Mouse (Mus musculus) T-helper 2 cell (primary cell): ENCODE data around the gene Pln.

Source experiments
- in situ Hi-C: fragments of 300-600 bp; cut with MboI, MseI; formaldehyde crosslinking; loops from one replicate; pipeline ENCODE4 v1.15.1; 2025; ENCODE audit warnings: high pct_unique_total_duplicates

Gene Pln

DNA sequence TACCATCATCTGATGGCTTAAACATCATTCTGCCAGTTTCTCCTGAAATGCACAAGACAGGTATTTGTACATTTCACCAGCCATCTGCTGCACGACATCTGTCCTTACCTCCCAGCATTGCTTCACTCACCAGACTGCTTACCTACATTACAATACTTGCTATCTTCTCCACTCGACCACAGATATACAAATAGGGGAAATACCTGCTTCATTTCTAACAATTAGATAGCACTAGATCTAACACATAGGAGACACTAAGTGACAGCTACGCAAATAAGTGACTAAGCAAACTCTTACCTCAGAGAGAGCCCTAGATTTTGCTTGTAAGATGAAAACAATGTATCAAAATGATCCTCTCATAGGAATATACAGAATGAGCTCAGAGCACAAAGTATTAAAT is 16.2 kb downstream of the Pln start:
- in situ Hi-C loops = no loop called here

DNA sequence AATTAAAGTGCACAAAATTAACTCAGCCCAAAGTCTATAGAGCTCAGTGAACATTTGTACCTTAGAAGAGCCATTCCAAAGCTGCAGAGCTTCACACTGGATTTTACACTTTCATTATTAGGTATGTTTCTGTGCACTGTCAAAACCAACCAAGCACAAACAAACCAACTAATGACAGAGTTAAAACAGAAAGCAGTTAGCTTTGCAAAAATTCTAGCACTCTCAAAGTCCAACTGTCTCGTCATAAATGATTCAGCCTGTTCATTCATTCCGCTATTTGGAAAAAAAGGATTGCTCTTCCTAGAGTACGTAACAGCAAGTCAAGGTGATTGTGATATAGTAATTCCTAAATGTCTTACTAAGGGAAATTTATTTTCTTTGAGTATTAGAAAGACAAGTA is 21.5 kb downstream of the Pln start:
- in situ Hi-C loops = no loop called here

- in situ Hi-C loops = no loop called here
These were observed 26.8 kb downstream of the Pln start for GRCm38 (mm10) chr10:53364311-53364710.

GRCm38 (mm10) chr10:53367265-53367664 is 29.8 kb downstream of the Pln start:
- in situ Hi-C loops = no loop called here

DNA sequence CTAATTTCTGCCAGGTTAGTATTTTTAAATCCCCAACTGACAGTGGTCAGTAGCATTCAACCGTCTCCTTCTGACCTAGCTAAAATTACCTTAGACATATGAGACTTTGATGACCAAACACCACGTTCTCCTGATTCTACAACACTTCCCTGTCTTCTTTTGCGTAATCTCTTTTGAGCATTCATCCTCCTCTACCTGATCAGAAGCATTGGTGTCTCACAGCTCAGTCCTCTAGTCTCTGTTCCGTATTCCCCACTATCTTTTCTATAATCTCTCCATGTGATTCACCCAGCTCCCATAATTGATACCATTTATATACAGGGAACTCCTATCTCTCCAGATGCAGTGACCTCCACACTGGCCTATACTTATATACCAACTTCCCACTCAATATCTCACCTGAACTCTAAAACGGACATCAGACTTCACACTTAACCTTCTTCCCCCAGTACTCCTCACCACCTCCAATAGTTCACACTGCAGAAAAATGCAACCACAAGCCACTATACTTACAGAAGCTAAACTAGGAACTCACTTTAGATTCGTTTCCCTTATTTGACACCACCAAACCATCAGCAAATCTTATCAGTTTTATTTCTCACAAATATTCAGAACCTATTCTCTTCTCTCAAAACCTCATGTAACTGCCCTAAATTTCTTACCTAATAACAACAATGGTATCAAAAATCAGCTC is 36.6 kb downstream of the Pln start:
- in situ Hi-C loops = no loop called here

GRCm38 (mm10) chr10:53377096-53377495 is 39.6 kb downstream of the Pln start:
- in situ Hi-C loops = no loop called here

DNA sequence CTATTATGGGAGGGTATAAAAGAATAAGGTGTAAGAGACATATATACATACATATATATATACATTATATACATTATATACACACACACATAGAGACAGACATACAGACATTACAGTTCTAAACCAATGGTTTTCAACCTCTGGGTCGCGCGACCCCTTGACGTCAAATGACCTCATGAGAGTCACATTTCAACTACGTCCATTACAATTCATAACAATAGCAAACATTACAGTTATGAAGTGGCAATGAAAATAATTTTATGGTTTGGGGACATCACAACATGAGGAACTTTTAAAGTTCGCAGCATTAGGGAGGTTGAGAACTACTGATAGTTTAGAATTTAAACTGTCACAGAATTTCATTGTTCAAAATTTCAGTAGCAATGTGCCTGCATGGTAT is 40.8 kb downstream of the Pln start:
- in situ Hi-C loops = no loop called here

- in situ Hi-C loops = no loop called here
These were observed 41.7 kb downstream of the Pln start for GRCm38 (mm10) chr10:53378981-53379708.

DNA sequence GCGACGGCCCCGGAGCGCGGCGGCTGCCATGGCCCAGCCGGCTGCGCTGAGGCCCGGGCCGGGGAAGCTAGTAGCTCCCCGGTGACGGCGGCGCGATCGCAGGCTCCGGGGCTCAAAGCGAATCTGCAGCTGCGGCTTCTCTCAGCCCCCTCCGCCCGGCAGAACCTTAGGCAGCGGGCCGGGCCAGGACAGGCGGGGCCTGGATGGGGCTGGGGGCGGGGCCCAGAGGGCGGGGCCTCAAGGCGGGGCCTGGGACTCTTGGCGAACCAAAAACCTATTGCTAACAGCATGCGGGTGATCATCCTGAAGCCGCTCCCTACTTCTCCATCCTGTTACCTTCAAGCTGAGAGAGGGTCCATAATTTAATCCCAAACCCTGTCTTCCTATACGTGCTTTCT is 42.2 kb downstream of the Pln start, which contains the start of gene Cep85l:
Cep85l (minus strand) TSS at position 239 of the 398 bp plus-strand sequence.
- in situ Hi-C loops = no loop called here

GRCm38 (mm10) chr10:53382696-53383365 is 45.4 kb downstream of the Pln start:
- in situ Hi-C loops = no loop called here

DNA sequence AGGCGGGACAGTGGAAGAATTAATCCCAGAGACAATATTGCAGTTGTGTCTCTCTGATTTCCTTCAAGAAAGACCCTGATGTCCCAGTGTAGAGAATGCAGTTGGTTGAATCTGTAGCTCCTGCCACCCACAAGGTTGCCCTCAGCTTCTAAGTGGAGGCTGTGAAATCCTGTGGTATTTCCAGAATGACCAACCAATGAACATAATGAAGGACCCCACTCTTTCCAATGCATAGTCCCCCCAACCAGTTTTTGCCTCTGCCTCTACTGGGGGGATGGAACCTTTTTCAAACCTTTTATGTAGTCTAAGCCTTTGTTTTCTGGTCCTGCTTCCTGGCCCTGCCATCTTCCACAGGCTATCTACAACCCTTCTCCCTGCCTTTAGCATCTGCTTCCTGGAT is 47.4 kb downstream of the Pln start:
- in situ Hi-C loops = no loop called here

- in situ Hi-C loops = no loop called here
These were observed 48.0 kb downstream of the Pln start for GRCm38 (mm10) chr10:53385438-53385837.

DNA sequence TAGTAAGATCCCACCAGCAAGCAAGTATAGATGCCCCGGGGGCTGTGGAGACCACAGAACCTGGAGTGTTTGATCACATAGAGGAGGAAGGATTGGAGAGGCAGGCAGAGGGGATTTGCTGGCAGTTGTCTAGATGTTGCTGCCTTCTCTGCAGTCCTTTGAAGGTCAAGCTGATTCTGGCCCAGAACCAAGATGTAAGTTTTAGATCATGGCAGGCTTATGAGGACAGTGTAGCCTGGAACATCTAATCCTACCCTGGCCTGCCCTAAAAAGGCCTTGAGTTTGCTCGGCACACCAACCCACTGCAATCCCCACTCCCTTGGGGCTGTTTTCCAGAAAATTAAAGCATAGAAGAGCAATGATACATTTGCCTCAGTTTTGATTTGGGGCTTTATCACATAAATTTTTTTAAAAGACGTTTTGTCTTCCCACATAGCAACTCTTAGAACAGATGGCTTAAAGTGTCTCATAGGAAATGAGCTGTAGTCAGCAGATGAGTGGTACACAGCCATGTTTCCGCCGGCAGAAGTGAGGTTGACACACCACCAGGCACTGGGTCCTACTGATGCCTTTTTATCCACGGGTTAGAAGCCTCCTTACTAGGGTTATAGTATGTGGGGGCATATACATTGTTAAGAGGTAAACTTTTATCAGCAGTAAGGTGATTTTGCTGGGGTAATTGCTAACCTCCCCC is 50.9 kb downstream of the Pln start:
- in situ Hi-C loops = no loop called here

DNA sequence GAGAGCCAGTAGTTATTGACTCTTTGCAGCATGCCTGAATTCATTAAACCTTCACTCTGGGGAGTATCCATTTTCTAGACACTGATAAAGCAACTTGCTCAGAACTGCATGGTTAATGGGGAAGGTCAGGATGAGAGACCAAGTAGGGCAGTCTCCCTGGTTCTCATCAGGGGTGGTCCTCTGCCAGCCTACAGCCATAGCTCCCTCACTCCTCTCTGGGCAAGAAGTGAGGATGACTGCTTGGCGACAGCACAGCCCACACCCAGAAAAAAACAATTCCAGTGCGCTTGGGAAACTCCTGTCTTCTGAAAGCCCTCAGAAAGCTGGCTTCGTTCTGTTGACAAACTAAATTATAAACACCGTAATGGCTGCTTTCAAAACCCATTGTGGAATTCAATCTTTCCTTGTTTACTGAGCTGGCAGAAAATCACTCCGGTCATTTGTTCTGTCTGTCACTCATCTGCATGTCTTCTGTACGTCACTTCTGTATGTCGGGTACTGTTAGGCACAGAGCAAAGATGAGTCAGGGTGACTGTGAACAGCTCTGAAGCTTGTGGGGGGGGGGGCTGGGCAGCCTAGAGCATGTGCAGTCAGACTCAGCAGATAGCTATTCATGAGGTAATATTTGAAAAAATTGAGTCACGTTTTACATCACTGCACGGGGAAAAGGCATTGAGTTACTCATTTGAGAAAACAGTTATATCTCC is 57.6 kb downstream of the Pln start:
- in situ Hi-C loops = no loop called here
